Mouse (Mus musculus) neural tube, embryonic 11.5 days (tissue): ENCODE data around the gene Fau. TPM values are rescaled to one million over a fixed set of nuclear protein-coding genes. Genes with fewer than 3 reads are reported as not detected.
"Not testable (repeated sequence)": the region's sequence is repeated elsewhere in the genome, so short reads cannot be mapped to it uniquely, and the experiment has no call there.

Experiments used
- ATAC-seq: fragments of 200-750 bp; cut with Nextera tagmentation; 2 replicates; pipeline ENCODE4 v1.8.0; 2017; ENCODE audit warnings: moderate number of reproducible peaks, mild to moderate bottlenecking, moderate TSS enrichment, moderate library complexity; ENCODE audit not compliant: insufficient read depth, low FRiP score, low TSS enrichment
- DNase-seq: peaks from one replicate; pipeline ENCODE4 v3.0.0-alpha.2; 2015; ENCODE audit warnings: low spot score
- H3K27ac ChIP-seq: fragments of 300-500 bp; sonication (generic); 2 replicates; pipeline ENCODE4 v1.5.1; 2014; ENCODE audit warnings: low read depth, mild to moderate bottlenecking, low read length
- H3K27me3 ChIP-seq: fragments of 300-500 bp; sonication (generic); 2 replicates; pipeline ENCODE4 v1.6.1; 2014; ENCODE audit warnings: mild to moderate bottlenecking, low read length, mixed read lengths; ENCODE audit not compliant: control insufficient read depth, insufficient read depth
- H3K36me3 ChIP-seq: fragments of 300-500 bp; sonication (generic); 2 replicates; pipeline ENCODE4 v1.6.1; 2014; ENCODE audit warnings: mild to moderate bottlenecking, low read length, moderate library complexity, mixed read lengths; ENCODE audit not compliant: control insufficient read depth, insufficient read depth
- H3K4me1 ChIP-seq: fragments of 300-500 bp; sonication (generic); 2 replicates; pipeline ENCODE4 v1.6.1; 2014; ENCODE audit warnings: low read length, mixed read lengths; ENCODE audit not compliant: control insufficient read depth, insufficient read depth
- H3K4me2 ChIP-seq: fragments of 300-500 bp; sonication (generic); 2 replicates; pipeline ENCODE4 v1.6.1; 2014; ENCODE audit warnings: low read depth, mild to moderate bottlenecking, moderate library complexity
- H3K4me3 ChIP-seq: fragments of 300-500 bp; sonication (generic); 2 replicates; pipeline ENCODE4 v1.5.1; 2014; ENCODE audit warnings: low read depth, low read length
- H3K9ac ChIP-seq: fragments of 300-500 bp; sonication (generic); 2 replicates; pipeline ENCODE4 v1.6.1; 2014; ENCODE audit warnings: mild to moderate bottlenecking, low read length
- H3K9me3 ChIP-seq: fragments of 300-500 bp; sonication (generic); 2 replicates; pipeline ENCODE4 v1.6.1; 2016; ENCODE audit warnings: low read length; ENCODE audit not compliant: control insufficient read depth
- WGBS: fragments of 180-500 bp; shearing (Covaris S2); extraction: QIAGEN DNeasy Blood & Tissue Kit; methylation state at CpG from one replicate; pipeline ENCODE4 v1.1.7; 2014; 5-methylcytosine and 5-hydroxymethylcytosine counted together
- polyA plus RNA-seq: library from polyadenylated mRNA; unstranded; fragments of >200 nt; fragmentation: Nextera tagmentation; extraction: Ambion mirVana; gene quantifications from 2 replicates; pipeline ENCODE4 v1.2.1, GENCODE M21; 2014

Fau gene
- polyA plus RNA-seq, 1 experiment from 2014 or later = 790 TPM

DNA sequence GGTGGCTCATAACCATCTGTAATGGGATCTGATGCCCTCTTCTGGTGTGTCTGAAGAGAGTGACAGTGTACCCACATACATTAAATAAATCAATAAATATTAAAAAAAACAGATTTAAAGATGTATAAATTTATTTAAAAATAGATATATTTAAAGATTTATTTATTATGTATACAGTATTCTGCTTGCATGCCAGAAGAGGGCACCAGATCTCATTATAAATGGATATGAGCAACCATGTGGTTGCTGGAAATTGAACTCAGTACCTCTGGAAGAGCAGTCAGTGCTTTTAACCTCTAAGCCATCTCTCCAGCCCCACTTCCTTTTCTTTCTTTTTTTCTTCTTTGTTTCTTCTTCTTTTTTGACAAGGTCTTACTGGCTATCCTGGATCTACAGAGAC lies 17.6 kb upstream of the Fau start:
- H3K9me3 ChIP-seq = no peaks in the 10 kb centered on the region
- H3K4me1 ChIP-seq = no peaks in the 10 kb centered on the region
- DNase-seq = no peak
- H3K9ac ChIP-seq = no peak overlapping the region
- H3K27me3 ChIP-seq = no peaks in the 10 kb centered on the region
- H3K4me3 ChIP-seq = no peak overlapping the region
- no peaks in the 10 kb centered on the region for H3K36me3 ChIP-seq
- no peak for ATAC-seq
- no peak overlapping the region for H3K4me2 ChIP-seq
- H3K27ac ChIP-seq = no peak overlapping the region

GRCm38 (mm10) chr19:6042293-6042692 lies 15.4 kb upstream of the Fau start:
- H3K27me3 ChIP-seq = no peaks in the 10 kb centered on the region
- no peak overlapping the region for H3K9ac ChIP-seq
- H3K4me3 ChIP-seq = no peak overlapping the region
- H3K9me3 ChIP-seq = no peaks in the 10 kb centered on the region
- H3K4me2 ChIP-seq = no peak overlapping the region
- H3K27ac ChIP-seq = no peak overlapping the region
- no peak for DNase-seq
- H3K4me1 ChIP-seq = peaks cover 6% of the 10 kb centered on the region
- WGBS = 84% methylated on average over 9 of the region's 9 CpGs
- no peak for ATAC-seq
- no peaks in the 10 kb centered on the region for H3K36me3 ChIP-seq

- not testable (repeated sequence) for H3K9me3 ChIP-seq, H3K27me3 ChIP-seq, DNase-seq, ATAC-seq, H3K9ac ChIP-seq, H3K4me3 ChIP-seq, H3K36me3 ChIP-seq, H3K27ac ChIP-seq, H3K4me2 ChIP-seq
- 81% methylated on average over 4 of the region's 4 CpGs for WGBS
- H3K4me1 ChIP-seq = peaks cover 10% of the 10 kb centered on the region
Measured at GRCm38 (mm10) chr19:6044102-6044501, 13.5 kb upstream of the Fau start.

GRCm38 (mm10) chr19:6045366-6046293 lies 12.0 kb upstream of the Fau start:
- H3K9ac ChIP-seq = peak overlapping the region; percentile 93
- no peaks in the 10 kb centered on the region for H3K27me3 ChIP-seq
- no peaks in the 10 kb centered on the region for H3K9me3 ChIP-seq
- H3K4me2 ChIP-seq = peak overlapping the region; percentile 92
- peaks cover 17% of the 10 kb centered on the region for H3K36me3 ChIP-seq
- H3K4me1 ChIP-seq = peaks cover 10% of the 10 kb centered on the region
- peak overlapping the region; percentile 93 for H3K4me3 ChIP-seq
- DNase-seq = no peak
- ATAC-seq = 0 out of 2 replicates have a peak, but pooled peaks have one; percentile 7
- WGBS = 22% methylated on average over 20 of the region's 20 CpGs
- H3K27ac ChIP-seq = peak overlapping the region; percentile 98

- WGBS = under 1% methylated on average over 65 of the region's 65 CpGs
- DNase-seq = peak; percentile 92
- Histone ChIP-seq H3K27ac (peak within 1 kb of the TSS; percentile 98), H3K9ac (peak within 1 kb of the TSS; percentile 93), H3K4me1 (peaks cover 10% of the 10 kb centered on the region), H3K27me3 (no peaks in the 10 kb centered on the region), H3K9me3 (no peaks in the 10 kb centered on the region), H3K36me3 (peaks cover 22% of the 10 kb centered on the region), H3K4me3 (peak within 1 kb of the TSS; percentile 93), H3K4me2 (peak within 1 kb of the TSS; percentile 92)
- peak; percentile 88 for ATAC-seq
Measured at GRCm38 (mm10) chr19:6046294-6047153, 11.1 kb upstream of the Fau start, which contains the start of gene Syvn1. Gene Syvn1, plus strand, starts transcription at chr19:6046576.

- H3K27ac ChIP-seq = peak overlapping the region; percentile 98
- H3K27me3 ChIP-seq = no peaks in the 10 kb centered on the region
- 2% methylated on average over 44 of the region's 44 CpGs for WGBS
- H3K9ac ChIP-seq = peak overlapping the region; percentile 93
- H3K4me3 ChIP-seq = peak overlapping the region; percentile 93
- DNase-seq (no peak), ATAC-seq (peak; percentile 16)
- no peaks in the 10 kb centered on the region for H3K9me3 ChIP-seq
- peak overlapping the region; percentile 92 for H3K4me2 ChIP-seq
- peaks cover 10% of the 10 kb centered on the region for H3K4me1 ChIP-seq
- peaks cover 24% of the 10 kb centered on the region for H3K36me3 ChIP-seq
Measured at GRCm38 (mm10) chr19:6047154-6047898, 10.3 kb upstream of the Fau start.

GRCm38 (mm10) chr19:6047899-6048166 lies 9.8 kb upstream of the Fau start:
- WGBS = 87% methylated on average over 8 of the region's 8 CpGs
- no peak for ATAC-seq
- H3K9ac ChIP-seq = peak overlapping the region; percentile 93

DNA sequence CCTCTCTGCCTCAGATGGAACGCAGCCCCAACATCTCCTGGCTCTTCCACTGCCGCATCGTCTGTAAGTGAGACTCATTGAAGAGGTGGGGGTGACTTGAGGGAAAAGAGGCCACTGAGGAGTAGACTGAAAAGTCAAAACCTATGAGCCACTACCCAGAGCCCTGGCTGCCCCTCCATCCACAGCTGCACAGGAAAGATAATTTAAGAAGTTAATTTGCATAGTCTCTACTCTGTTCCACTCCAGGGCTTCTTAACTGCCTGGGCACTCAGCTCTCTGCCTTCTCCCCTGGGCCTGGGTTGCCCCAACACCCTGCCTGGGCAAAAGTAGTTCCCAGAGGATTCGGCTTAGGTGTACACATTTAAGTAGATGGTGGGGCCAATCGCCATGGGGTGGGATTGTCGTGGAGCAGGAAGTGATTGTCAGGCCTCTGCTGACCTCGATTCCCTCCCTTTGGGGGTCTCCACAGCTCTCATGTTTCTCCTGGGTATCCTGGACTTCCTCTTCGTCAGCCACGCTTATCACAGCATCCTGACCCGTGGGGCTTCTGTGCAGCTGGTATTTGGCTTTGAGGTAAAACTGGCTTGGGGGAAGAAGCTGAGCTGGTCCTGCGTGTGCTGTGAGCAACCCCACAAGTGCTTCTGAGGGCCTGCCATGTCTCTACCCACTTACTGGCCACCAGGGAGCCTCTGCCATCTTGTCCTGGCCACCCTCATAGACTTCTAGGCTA lies 8.8 kb upstream of the Fau start:
- 92% methylated on average over 11 of the region's 11 CpGs for WGBS
- H3K36me3 ChIP-seq = peaks cover 27% of the 10 kb centered on the region
- no peak overlapping the region for H3K4me3 ChIP-seq

More at GRCm38 (mm10) chr19:6047899-6048166, 9.8 kb upstream of the Fau start:
- Histone ChIP-seq H3K27ac (no peak overlapping the region), H3K4me3 (peak overlapping the region; percentile 93), H3K4me2 (peak overlapping the region; percentile 92), H3K4me1 (peaks cover 10% of the 10 kb centered on the region), H3K9me3 (no peaks in the 10 kb centered on the region), H3K36me3 (peaks cover 25% of the 10 kb centered on the region), H3K27me3 (no peaks in the 10 kb centered on the region)
- DNase-seq = no peak

More for the DNA sequence above, 8.8 kb upstream of the Fau start:
- H3K4me2 ChIP-seq = no peak overlapping the region
- no peaks in the 10 kb centered on the region for H3K9me3 ChIP-seq
- peaks cover 10% of the 10 kb centered on the region for H3K4me1 ChIP-seq
- H3K9ac ChIP-seq = no peak overlapping the region
- no peak for ATAC-seq
- no peaks in the 10 kb centered on the region for H3K27me3 ChIP-seq
- DNase-seq = no peak
- H3K27ac ChIP-seq = no peak overlapping the region
